Mouse (Mus musculus) heart, adult 8-10 months (tissue): ENCODE data around the gene Sln. TPM values are rescaled to one million over a fixed set of nuclear protein-coding genes. Genes with fewer than 3 reads are reported as not detected.

ENCODE experiments used
- DNase-seq: peaks from one replicate; pipeline ENCODE4 v3.0.0; 2022; ENCODE audit warnings: low spot score
- total RNA-seq, 4 experiments: library from RNA; stranded (reverse); gene quantifications; 2 replicates each; pipeline ENCODE4 v1.2.4; 2022

Gene Sln
- 100 to 1,000 TPM in 2 of 4 experiments, 10 to 100 TPM in 2; 73.3 to 116 (median 93.1) TPM for total RNA-seq

- DNase-seq, result no peak
Measured at GRCm38 (mm10) chr9:53849864-53850263, at the start of gene Sln. TSS of gene Sln (plus strand) at chr9:53850164.

GRCm38 (mm10) chr9:53802921-53803320, 47.0 kb upstream of the Sln start:
- DNase-seq, result no peak

- no peak for DNase-seq
Measured at GRCm38 (mm10) chr9:53806496-53807086, 43.4 kb upstream of the Sln start.

GRCm38 (mm10) chr9:53813418-53813817, 36.5 kb upstream of the Sln start:
- no peak for DNase-seq

GRCm38 (mm10) chr9:53818760-53819159, 31.2 kb upstream of the Sln start:
- DNase-seq, result peak; percentile 32

GRCm38 (mm10) chr9:53825318-53825717, 24.6 kb upstream of the Sln start:
- no peak for DNase-seq

GRCm38 (mm10) chr9:53829081-53829865, 20.7 kb upstream of the Sln start:
- DNase-seq, result peak; percentile 9

GRCm38 (mm10) chr9:53829866-53830209, 20.1 kb upstream of the Sln start:
- DNase-seq, result no peak

- DNase-seq, result no peak
Measured at GRCm38 (mm10) chr9:53835039-53835438, 14.9 kb upstream of the Sln start.

GRCm38 (mm10) chr9:53835976-53836375, 14.0 kb upstream of the Sln start:
- DNase-seq, result no peak

GRCm38 (mm10) chr9:53838816-53839215, 11.1 kb upstream of the Sln start:
- no peak for DNase-seq

GRCm38 (mm10) chr9:53848548-53848947, 1.4 kb upstream of the Sln start:
- DNase-seq, result no peak

- no peak for DNase-seq
Measured at GRCm38 (mm10) chr9:53852158-53852557, 2.2 kb downstream of the Sln start.

GRCm38 (mm10) chr9:53853672-53854071, 3.7 kb downstream of the Sln start:
- no peak for DNase-seq

- DNase-seq, result no peak
Measured at GRCm38 (mm10) chr9:53854525-53854924, 4.6 kb downstream of the Sln start.

GRCm38 (mm10) chr9:53857864-53858263, 7.9 kb downstream of the Sln start:
- no peak for DNase-seq

- no peak for DNase-seq
Measured at GRCm38 (mm10) chr9:53873239-53873638, 23.3 kb downstream of the Sln start.

GRCm38 (mm10) chr9:53877423-53877822, 27.5 kb downstream of the Sln start:
- no peak for DNase-seq

- DNase-seq, result no peak
Measured at GRCm38 (mm10) chr9:53883588-53884280, 33.8 kb downstream of the Sln start.

- DNase-seq, result no peak
Measured at GRCm38 (mm10) chr9:53890075-53890474, 40.1 kb downstream of the Sln start.

- no peak for DNase-seq
Measured at GRCm38 (mm10) chr9:53895827-53896226, 45.9 kb downstream of the Sln start.

- no peak for DNase-seq
Measured at GRCm38 (mm10) chr9:53899836-53900235, 49.9 kb downstream of the Sln start.
